Mouse (Mus musculus) heart, embryonic 11.5 days (tissue): ENCODE data around the gene Apob. TPM values are rescaled to one million over a fixed set of nuclear protein-coding genes. Genes with fewer than 3 reads are reported as not detected.
"Not testable (repeated sequence)": the region's sequence is repeated elsewhere in the genome, so short reads cannot be mapped to it uniquely, and the experiment has no call there.

Experiments used
- ATAC-seq: fragments of 200-750 bp; cut with Nextera tagmentation; replicated peaks from 2 replicates; pipeline ENCODE4 v1.8.0; 2017; ENCODE audit warnings: moderate library complexity; ENCODE audit not compliant: insufficient number of reproducible peaks, low FRiP score, low TSS enrichment
- H3K27ac ChIP-seq: fragments of 300-500 bp; sonication (generic); 2 replicates; pipeline ENCODE4 v1.5.1; 2014; ENCODE audit warnings: mild to moderate bottlenecking, low read depth, low read length
- H3K27me3 ChIP-seq: fragments of 300-500 bp; sonication (generic); 2 replicates; pipeline ENCODE4 v1.6.1; 2014; ENCODE audit warnings: mild to moderate bottlenecking, low read length, mixed read lengths; ENCODE audit not compliant: control insufficient read depth, insufficient read depth
- H3K36me3 ChIP-seq: fragments of 300-500 bp; sonication (generic); 2 replicates; pipeline ENCODE4 v1.6.1; 2014; ENCODE audit warnings: mild to moderate bottlenecking, low read length, moderate library complexity, mixed read lengths; ENCODE audit not compliant: control insufficient read depth, insufficient read depth
- H3K4me1 ChIP-seq: fragments of 300-500 bp; sonication (generic); 2 replicates; pipeline ENCODE4 v1.6.1; 2014; ENCODE audit warnings: low read length; ENCODE audit not compliant: control insufficient read depth, insufficient read depth
- H3K4me2 ChIP-seq: fragments of 300-500 bp; sonication (generic); 2 replicates; pipeline ENCODE4 v1.6.1; 2014; ENCODE audit warnings: mild to moderate bottlenecking, moderate library complexity
- H3K4me3 ChIP-seq: fragments of 300-500 bp; sonication (generic); 2 replicates; pipeline ENCODE4 v1.5.1; 2014; ENCODE audit warnings: low read depth, low read length
- H3K9ac ChIP-seq: fragments of 300-500 bp; sonication (generic); 2 replicates; pipeline ENCODE4 v1.6.1; 2014; ENCODE audit warnings: mild to moderate bottlenecking, low read depth, low read length, moderate library complexity
- H3K9me3 ChIP-seq: fragments of 300-500 bp; sonication (generic); replicated peaks from 2 replicates; pipeline ENCODE4 v1.6.1; 2016; ENCODE audit warnings: low read length; ENCODE audit not compliant: control insufficient read depth
- WGBS: fragments of 180-500 bp; shearing (Covaris S2); extraction: QIAGEN DNeasy Blood & Tissue Kit; methylation state at CpG from one replicate; pipeline ENCODE4 v1.1.7; 2014; ENCODE audit not compliant: insufficient replicate concordance; 5-methylcytosine and 5-hydroxymethylcytosine counted together
- polyA plus RNA-seq: library from polyadenylated mRNA; unstranded; fragments of >200 nt; fragmentation: Nextera tagmentation; extraction: Ambion mirVana; gene quantifications from 2 replicates; pipeline ENCODE4 v1.2.1, GENCODE M21; 2014

The Apob gene
- polyA plus RNA-seq, 1 experiment from 2014 or later, result 1.8 TPM

DNA sequence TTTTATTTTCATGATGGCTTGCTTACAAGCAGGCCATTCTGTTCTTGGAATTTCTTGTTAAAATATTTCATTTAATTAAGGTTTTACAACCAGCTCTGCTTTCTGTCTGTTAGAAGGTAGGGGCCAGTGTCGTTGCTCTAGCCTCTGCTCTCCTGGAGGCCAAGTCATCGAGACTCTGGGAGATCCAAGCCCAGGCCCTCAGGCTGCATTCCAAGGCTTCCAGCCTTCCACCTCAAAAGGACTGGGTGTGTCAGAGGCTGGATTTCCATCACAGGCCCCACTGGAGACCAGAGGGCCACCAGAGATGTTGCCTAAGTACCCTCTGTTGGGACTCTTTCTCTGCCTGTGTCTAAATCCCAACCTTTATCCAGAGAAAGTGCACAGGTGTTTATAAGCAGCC lies 52.6 kb downstream of the Apob start:
- Histone ChIP-seq H3K4me2 (no peak overlapping the region), H3K9me3 (no peaks in the 10 kb centered on the region), H3K4me3 (no peak overlapping the region), H3K9ac (no peak overlapping the region), H3K27ac (no peak overlapping the region), H3K27me3 (no peaks in the 10 kb centered on the region), H3K4me1 (no peaks in the 10 kb centered on the region), H3K36me3 (no peaks in the 10 kb centered on the region)
- no peak for ATAC-seq
- 67% methylated on average over 2 of the region's 2 CpGs for WGBS

DNA sequence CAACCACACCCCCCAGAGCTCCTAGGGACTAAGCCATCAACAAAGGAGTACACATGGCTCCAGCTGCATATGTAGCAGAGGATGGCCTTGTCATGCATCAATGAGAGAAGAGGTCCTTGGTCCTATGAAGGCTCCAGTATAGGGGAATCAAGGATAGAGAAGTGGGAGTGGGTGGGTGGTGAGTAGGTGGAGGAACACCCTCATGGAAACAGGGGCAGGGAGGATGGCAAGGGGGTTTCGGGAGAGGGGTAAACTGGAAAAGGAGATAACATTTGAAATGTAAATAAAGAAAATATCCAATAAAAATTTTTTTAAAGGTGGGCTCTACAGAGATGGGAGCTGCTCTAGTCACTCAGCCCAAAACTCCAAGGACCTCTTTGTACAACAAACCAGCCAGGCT lies 53.7 kb downstream of the Apob start:
- H3K9me3 ChIP-seq, ATAC-seq, H3K27me3 ChIP-seq, H3K36me3 ChIP-seq, H3K9ac ChIP-seq, H3K4me2 ChIP-seq, H3K4me3 ChIP-seq, H3K27ac ChIP-seq, H3K4me1 ChIP-seq: not testable (repeated sequence)
- WGBS, result 74% methylated on average over 1 of the region's 1 CpGs

DNA sequence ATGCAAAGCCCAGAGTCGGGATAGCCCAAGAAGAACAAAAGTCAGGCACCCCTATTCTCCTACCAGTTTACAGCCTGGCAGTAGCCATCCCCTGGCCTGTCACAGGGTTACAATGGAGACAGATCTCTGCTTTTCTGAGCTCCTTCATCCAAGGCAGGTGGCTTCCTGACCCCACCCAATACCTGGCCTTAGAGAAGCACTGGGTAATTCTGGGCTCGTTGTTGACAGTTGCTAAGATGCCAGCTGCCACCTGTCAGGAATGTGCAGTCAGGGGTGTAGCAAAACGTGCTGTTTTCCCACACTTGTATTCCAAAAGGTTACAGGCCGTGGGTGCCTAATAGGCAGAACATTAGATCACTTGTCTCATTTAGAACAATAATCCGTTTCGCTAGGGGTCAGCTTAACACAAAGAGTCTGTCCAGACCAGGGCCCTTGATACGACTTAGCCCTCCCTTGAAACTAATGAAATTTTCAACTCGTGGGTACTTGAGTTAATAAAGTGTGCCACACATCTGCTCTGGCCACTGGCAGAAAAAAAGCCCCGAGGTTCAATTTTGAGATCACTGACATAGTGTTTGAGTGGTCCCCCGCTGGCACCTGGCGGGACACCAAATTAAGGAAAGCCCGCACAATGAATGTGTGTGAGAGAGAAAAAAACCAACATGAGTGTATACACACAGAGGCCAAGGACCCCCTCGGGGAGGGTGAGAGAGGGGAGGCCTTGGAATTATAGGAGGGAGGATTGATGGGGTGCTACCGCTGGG lies 54.3 kb downstream of the Apob start:
- Histone ChIP-seq H3K36me3 (no peaks in the 10 kb centered on the region), H3K4me1 (no peaks in the 10 kb centered on the region), H3K4me3 (no peak overlapping the region), H3K27me3 (no peaks in the 10 kb centered on the region), H3K9me3 (no peaks in the 10 kb centered on the region), H3K4me2 (no peak overlapping the region), H3K9ac (no peak overlapping the region), H3K27ac (no peak overlapping the region)
- 68% methylated on average over 14 of the region's 14 CpGs for WGBS
- ATAC-seq, result no peak

DNA sequence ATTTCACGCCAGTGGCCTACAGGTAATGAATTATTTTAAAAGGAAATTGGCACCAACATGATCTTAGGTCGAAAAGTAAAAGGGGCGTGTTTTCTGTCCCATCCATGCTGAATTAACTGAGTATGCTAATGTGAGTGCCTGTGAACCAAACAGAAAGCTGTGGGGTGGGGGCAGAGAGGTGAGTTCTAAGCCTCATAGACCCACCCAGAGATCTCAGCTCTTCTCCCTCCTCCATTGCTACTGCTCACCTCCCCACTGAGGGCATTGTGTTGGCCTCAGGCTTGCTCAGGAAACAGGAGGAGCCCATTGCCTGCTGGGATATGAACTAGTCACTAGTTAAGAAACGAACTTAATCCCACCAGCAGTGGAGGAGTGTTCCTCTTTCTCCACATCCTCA lies 54.9 kb downstream of the Apob start:
- Histone ChIP-seq H3K27ac (no peak overlapping the region), H3K9ac (no peak overlapping the region), H3K27me3 (no peaks in the 10 kb centered on the region), H3K4me3 (no peak overlapping the region), H3K4me1 (no peaks in the 10 kb centered on the region), H3K36me3 (no peaks in the 10 kb centered on the region), H3K4me2 (no peak overlapping the region), H3K9me3 (no peaks in the 10 kb centered on the region)
- no peak for ATAC-seq
- WGBS, result 53% methylated on average over 4 of the region's 4 CpGs

DNA sequence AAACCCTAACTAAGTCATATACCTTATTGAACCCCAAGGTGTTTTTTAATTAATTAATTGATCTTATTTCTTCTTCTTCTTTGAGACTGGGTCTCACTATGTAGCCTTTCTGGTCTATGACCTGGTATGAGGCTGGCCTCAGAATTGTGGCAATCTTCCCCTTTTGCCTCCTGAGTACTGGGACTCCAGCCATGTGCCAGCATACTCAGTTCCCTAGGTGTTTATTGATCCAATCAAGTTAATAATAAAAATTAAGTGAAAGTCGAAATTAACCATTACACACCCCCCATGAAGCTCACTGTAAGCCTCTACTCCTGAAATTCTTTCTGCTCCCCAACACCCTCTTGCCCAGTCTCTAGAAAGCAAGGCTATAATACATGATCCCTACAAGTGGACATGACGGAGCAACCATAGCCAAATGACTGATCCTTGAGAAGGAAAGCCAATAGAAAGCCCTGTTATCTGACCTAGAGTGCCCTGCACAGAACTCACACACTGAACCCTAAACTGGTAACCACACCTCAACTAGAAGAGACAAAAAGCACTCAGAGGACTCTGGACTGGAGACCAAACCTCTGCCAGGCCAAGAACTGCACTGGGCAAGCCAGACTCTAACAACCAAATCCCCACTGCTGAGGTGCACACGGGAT lies 60.8 kb downstream of the Apob start:
- 70% methylated on average over 3 of the region's 3 CpGs for WGBS
- no peak for ATAC-seq
- H3K4me3 ChIP-seq, result no peak overlapping the region
- H3K9ac ChIP-seq, result no peak overlapping the region
- H3K27ac ChIP-seq, result no peak overlapping the region
- no peak overlapping the region for H3K4me2 ChIP-seq
- no peaks in the 10 kb centered on the region for H3K4me1 ChIP-seq
- no peaks in the 10 kb centered on the region for H3K36me3 ChIP-seq
- H3K27me3 ChIP-seq, result no peaks in the 10 kb centered on the region
- no peaks in the 10 kb centered on the region for H3K9me3 ChIP-seq

DNA sequence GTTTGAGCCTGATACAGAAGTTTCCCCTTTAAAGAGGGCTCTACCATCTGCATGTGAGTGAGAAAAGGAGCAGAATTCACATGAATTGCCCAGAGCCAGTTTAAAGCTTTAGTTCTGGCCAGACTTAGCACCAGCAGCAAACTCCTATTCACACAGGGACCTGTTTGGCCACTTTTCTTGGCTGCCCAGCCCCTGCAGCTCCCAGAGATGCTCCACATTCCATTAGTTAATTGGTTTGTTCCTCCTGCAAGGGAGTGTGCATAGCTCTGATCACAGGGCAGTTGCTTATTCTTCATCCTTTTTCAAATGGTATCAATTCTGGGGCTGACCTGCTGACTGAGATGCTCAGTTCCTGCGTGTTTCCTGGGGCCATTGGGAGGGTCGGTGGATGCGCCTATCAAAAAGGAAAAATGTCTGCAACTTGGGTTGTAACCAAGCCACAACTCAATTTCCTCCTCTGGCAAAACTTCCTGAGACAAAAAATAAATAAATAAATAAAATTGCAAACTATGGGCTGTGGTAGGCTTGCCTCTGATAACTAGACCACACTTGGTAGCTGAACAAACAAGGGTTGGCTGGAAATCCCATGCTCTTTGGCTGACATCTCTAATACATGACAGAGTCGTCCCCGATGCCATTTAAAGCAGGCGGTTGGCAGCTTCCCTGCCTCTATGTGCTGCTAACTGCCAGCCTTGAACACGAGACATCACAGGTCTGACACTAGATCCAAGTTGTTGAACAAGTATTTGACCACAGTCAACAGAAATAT lies 65.4 kb downstream of the Apob start:
- ATAC-seq, result no peak
- WGBS, result 69% methylated on average over 7 of the region's 7 CpGs
- no peak overlapping the region for H3K4me2 ChIP-seq

DNA sequence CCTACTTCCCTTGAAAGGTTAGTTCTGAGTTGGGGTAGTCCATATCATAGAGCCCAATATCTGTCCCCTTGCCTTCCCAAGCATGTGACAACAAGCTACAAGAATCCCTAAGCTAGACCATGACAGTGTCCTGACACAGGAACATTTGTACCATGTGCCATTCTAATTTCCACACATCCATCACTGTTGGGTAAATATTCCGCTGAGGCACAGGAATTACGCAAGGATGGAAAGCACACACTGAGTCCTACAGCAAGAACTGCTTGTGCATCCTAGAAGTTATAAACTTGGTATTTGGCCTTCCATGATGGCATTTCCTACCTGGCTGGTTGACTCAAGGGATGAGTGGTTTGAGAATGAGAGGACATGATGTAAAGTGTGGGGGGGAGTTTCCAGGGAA lies 69.6 kb downstream of the Apob start:
- H3K27me3 ChIP-seq, result no peaks in the 10 kb centered on the region
- H3K9ac ChIP-seq, result no peak overlapping the region
- no peaks in the 10 kb centered on the region for H3K4me1 ChIP-seq
- no peaks in the 10 kb centered on the region for H3K36me3 ChIP-seq
- no peak overlapping the region for H3K4me2 ChIP-seq
- H3K4me3 ChIP-seq, result no peak overlapping the region
- no peak for ATAC-seq
- no peak overlapping the region for H3K27ac ChIP-seq
- H3K9me3 ChIP-seq, result no peaks in the 10 kb centered on the region
- 92% methylated on average over 2 of the region's 2 CpGs for WGBS

More for the DNA sequence above, 65.4 kb downstream of the Apob start:
- Histone ChIP-seq H3K27me3 (no peaks in the 10 kb centered on the region), H3K4me1 (no peaks in the 10 kb centered on the region), H3K9ac (no peak overlapping the region), H3K9me3 (no peaks in the 10 kb centered on the region), H3K36me3 (no peaks in the 10 kb centered on the region), H3K4me3 (no peak overlapping the region), H3K27ac (no peak overlapping the region)

DNA sequence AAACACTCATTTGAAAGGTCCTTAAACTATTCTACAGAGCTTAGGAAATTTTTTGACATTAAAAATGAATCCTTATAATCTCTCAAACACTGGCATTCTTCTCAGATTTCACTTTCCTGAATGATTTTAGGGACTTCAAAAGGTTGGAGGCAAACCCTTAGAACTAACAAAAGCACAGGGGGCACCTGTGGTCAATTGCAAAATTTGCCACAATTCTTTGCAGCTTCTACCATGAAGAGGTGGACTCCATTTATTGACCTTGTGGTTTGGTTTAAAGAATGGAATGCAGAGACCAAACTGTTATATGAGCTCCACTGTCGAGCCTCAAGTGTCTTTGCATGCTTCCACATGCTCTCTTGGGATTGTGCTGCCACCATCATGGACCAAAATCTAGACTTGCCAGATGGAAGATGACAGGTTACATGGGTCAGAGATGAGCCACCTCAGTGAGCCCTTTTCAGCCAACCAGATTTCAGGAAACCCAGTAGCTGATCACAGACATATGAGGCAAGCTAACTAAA lies 70.4 kb downstream of the Apob start:
- no peaks in the 10 kb centered on the region for H3K4me1 ChIP-seq

More for the DNA sequence above, 70.4 kb downstream of the Apob start:
- H3K27ac ChIP-seq, result no peak overlapping the region
- no peaks in the 10 kb centered on the region for H3K36me3 ChIP-seq
- WGBS, result 33% methylated on average over 1 of the region's 1 CpGs
- no peak for ATAC-seq
- no peak overlapping the region for H3K9ac ChIP-seq
- no peak overlapping the region for H3K4me3 ChIP-seq
- H3K4me2 ChIP-seq, result no peak overlapping the region
- H3K9me3 ChIP-seq, result no peaks in the 10 kb centered on the region
- H3K27me3 ChIP-seq, result no peaks in the 10 kb centered on the region
